In genomic region chr10:83158322-83158721, GRCm38 (mm10) we compare ENCODE assay signal across 20 mouse cellular contexts.
DNase-seq lines count a peak whose midpoint lies in the region; ATAC-seq lines count a peak whose summit lies in the region.
"Had no signal": no experiment of that assay in that cellular context is flagged by ENCODE, and none has a peak within 500 bp of the region (broad histone marks: within the 10 kb centered on the region; RNA-seq: fewer than 3 reads in every experiment).

No protein-coding gene starts in this region.

- H3K4me2 ChIP-seq in kidney, embryonic 15.5 days = no peak overlapping the region
- H3K4me2 ChIP-seq in forebrain, embryonic 16.5 days (ENCODE audit: low read length) = no peak overlapping the region
- H3K4me2 ChIP-seq: embryonic facial prominence, embryonic 12.5 days; hindbrain, embryonic 12.5 days had no signal

- WGBS in kidney, embryonic 15.5 days = 60% methylated on average over 8 of the region's 8 CpGs
- 10% methylated on average over 8 of the region's 8 CpGs for WGBS in forebrain, embryonic 16.5 days

- no peaks in the 10 kb centered on the region for H3K36me3 ChIP-seq in kidney, embryonic 15.5 days
- no peaks in the 10 kb centered on the region for H3K36me3 ChIP-seq in forebrain, embryonic 16.5 days (ENCODE audit: control insufficient read depth, insufficient read depth)
- H3K36me3 ChIP-seq: embryonic facial prominence, embryonic 12.5 days; heart, embryonic 10.5 days; hindbrain, embryonic 12.5 days had no signal

- no peak overlapping the region for H3K4me3 ChIP-seq in kidney, embryonic 15.5 days (replicated peaks)
- no peak overlapping the region for H3K4me3 ChIP-seq in forebrain, embryonic 16.5 days (replicated peaks; ENCODE audit: low read length)
- H3K4me3 ChIP-seq: embryonic facial prominence, embryonic 12.5 days; heart, embryonic 10.5 days; hindbrain, embryonic 12.5 days had no signal

- ATAC-seq in kidney, embryonic 15.5 days (replicated peaks; ENCODE audit: low FRiP score) = no peak
- ATAC-seq in forebrain, embryonic 16.5 days = peak; percentile 39; the same call in 1 of the 2 replicates
- ATAC-seq: hindbrain, embryonic 16.5 days; inflammation-experienced regulatory T-cells, adult 6 months had no signal

- H3K27ac ChIP-seq in kidney, embryonic 15.5 days = peak overlapping the region; percentile 16; the same call in 1 of the 2 replicates
- no peak overlapping the region for H3K27ac ChIP-seq in forebrain, embryonic 16.5 days (ENCODE audit: low read length)
- H3K27ac ChIP-seq: embryonic facial prominence, embryonic 12.5 days; heart, embryonic 10.5 days; hindbrain, embryonic 12.5 days had no signal

- no peak for DNase-seq in kidney, adult 8-10 months
- DNase-seq in retina, postnatal 1 day = peak; percentile 49
- DNase-seq in retina, embryonic 14.5 days (ENCODE audit: low spot score) = no peak
- DNase-seq in urinary bladder, postnatal 10 days (ENCODE audit: low spot score) = no peak
- DNase-seq: adrenal gland, adult 8-10 months; adrenal gland, postnatal 36 days; cerebellum, adult 11 months; cerebellum, adult 8-10 months; cerebellum, postnatal 14 days; gastrocnemius, postnatal 10 days; heart, adult 18-20 months; heart, postnatal 10 days; heart, postnatal 4 days had no signal

- H3K27me3 ChIP-seq in kidney, embryonic 15.5 days = no peaks in the 10 kb centered on the region
- no peaks in the 10 kb centered on the region for H3K27me3 ChIP-seq in forebrain, embryonic 16.5 days (replicated peaks; ENCODE audit: control insufficient read depth, insufficient read depth, low read length)
- H3K27me3 ChIP-seq: embryonic facial prominence, embryonic 12.5 days; hindbrain, embryonic 12.5 days had no signal

- no peaks in the 10 kb centered on the region for H3K9me3 ChIP-seq in kidney, embryonic 15.5 days (replicated peaks)
- H3K9me3 ChIP-seq in forebrain, embryonic 16.5 days (ENCODE audit: control insufficient read depth, low read length) = no peaks in the 10 kb centered on the region
- H3K9me3 ChIP-seq: embryonic facial prominence, embryonic 12.5 days; hindbrain, embryonic 12.5 days had no signal

- H3K9ac ChIP-seq in kidney, embryonic 15.5 days = no peak overlapping the region
- H3K9ac ChIP-seq in forebrain, embryonic 16.5 days (replicated peaks; ENCODE audit: low read depth, low read length) = no peak overlapping the region
- H3K9ac ChIP-seq: embryonic facial prominence, embryonic 12.5 days; hindbrain, embryonic 12.5 days had no signal

- peaks cover 32% of the 10 kb centered on the region for H3K4me1 ChIP-seq in kidney, embryonic 15.5 days
- H3K4me1 ChIP-seq in forebrain, embryonic 16.5 days (replicated peaks; ENCODE audit: control insufficient read depth, insufficient read depth, low read length) = peaks cover 23% of the 10 kb centered on the region
